Mouse (Mus musculus): ENCODE measurements around the gene Fancd2os.

Gene Fancd2os

DNA sequence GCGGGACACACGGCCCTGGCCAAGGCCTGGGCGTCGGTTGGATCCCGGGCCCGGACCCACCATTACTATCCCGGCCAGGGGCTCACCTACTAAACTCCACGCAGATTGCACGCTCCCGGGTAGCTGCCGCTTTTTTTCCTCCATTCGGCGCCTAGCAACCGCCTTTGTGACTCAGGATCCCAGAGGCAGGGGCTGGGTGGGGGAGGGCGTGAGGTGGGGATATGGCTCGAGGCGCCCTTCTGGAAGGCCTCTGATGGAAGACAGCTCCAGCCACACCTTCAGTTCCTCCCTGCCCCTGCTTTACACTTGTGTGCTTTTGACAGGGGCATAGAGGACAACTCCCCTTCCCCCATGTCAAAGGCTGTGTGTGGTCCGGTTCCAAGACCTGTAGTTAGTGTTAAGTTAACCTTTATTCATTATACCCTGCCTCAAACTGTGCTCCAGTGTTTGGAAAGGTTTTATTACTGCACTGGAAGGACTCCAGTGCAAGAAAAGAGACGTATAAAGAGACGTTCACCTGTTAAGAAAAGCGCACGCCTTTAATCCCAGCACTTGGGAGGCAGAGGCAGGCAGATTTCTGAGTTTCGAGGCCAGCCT is at the start of gene Fancd2os:
Gene Fancd2os, minus strand, starts transcription at position 173 of the 597 bp plus-strand sequence.
- DNase-seq, result peak in 1 of 2 experiments; percentile 54

DNA sequence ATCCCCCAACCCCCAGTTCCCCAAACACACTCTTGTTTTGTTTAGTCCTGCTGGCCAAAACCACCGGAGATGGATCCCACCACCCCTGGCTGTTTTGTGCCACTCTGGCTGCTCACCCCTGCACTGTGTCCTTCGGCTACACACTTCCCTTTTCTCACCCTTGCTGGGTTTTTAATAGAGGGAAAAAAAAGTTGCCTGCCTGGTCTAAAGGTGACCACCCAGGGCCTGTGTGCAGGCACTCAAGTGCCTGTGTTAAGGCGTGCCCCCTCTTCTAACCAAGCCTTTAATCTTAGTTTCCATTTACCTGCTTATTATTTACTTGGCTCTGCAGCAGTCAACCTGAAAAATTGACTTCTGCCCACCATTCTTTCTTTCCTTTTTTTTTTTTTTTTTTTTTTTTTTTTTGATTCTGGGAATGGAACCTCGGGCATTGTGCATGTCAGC is 49.7 kb upstream of the Fancd2os start:
- DNase-seq, result no peak

DNA sequence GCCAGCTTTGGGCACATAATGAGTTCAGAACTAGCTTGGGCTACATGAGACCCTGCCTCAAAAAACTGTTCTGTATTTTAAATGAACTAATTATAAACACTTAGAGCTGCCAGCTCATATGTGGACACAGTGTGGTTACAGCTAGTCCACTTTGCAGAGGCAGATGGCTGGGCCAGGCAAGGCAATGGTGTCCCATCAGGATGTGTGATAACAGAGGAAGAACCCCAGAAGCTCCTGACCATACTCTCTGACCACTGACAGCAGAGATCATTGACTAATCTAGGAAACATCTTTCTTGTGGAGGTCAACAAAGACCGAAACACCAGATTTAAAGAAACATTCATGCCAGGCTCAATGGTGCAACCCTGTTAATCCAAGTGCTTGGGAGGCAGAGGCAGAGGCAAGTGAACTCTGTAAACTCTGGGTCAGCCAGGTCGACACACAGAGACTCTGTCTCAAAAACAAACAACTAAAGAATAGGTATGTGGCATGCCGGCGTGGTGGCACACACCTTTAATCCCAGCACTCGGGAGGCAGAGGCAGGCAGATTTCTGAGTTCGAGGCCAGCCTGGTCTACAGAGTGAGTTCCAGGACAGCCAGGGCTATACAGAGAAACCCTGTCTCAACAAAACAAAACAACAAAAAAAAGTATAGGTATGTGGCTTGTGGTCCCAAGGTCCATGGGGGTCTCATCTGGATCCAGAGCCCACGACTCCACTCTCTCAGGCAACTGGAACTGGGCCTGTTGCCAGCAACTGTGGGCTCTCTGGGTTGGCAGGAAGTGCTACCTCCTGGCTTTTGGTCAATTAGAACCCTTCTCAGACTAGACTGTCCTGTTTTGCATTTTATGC is 49.1 kb upstream of the Fancd2os start:
- peak in 1 of 2 experiments; percentile 40 for DNase-seq

DNA sequence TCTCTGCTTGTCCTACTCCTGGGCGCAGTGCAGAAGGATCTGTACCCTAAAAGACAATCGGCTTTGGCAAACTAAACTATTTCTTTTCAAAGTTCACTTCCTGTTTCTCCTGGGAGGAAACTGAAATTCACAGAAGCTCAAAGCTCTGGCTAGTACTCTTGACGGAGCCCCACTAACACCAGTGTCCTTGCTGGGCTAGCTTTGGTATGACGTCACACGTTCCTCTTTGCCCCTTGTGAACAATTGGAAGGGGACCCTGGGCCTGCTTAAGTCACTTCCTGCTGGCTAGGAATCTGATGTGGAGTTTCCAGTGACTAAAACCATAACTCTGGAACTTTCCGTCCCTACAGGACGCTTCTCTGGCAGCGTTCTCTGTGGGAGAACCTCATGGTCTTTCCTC is 44.3 kb upstream of the Fancd2os start:
- peak; percentile 66 to 87 for DNase-seq

DNA sequence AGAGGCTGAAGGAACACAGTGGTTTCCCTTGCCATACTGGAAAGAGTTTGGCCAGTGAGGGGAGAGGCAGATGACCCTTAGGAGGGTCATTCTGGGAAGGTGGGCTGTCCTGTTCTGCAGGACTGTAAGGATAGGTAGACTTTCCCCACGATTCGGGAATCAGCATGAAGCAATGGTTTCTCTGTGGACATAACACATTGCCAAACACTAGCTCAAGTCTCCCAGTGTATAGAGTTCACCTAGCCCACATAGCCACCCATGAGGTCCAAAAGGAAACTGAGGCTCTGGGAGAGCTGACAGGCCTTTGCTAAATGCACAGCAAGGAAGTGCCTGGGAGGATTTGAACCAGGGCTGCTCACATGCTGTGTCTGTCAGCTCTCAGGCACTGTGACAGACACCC is 43.5 kb upstream of the Fancd2os start:
- no peak for DNase-seq

DNA sequence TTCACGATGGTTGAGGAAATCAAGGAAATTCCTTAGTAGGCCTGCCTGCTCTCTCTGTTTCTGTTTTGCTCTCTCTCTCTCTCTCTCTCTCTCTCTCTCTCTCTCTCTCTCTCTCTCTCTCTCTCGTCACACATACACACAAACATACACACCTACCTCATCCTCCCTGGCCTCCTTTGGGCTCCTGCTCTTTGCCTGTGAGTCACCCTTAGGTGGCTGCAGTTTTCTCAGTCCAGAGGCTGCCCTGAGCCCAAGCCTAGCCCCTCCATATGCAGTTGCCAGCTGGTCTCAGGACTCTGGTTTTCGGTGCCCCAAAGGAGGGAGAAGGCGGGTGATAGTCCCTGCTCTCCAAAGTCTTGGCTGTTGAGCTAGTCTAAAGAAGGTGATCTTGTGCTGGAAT is 42.5 kb upstream of the Fancd2os start:
- DNase-seq, result no peak

DNA sequence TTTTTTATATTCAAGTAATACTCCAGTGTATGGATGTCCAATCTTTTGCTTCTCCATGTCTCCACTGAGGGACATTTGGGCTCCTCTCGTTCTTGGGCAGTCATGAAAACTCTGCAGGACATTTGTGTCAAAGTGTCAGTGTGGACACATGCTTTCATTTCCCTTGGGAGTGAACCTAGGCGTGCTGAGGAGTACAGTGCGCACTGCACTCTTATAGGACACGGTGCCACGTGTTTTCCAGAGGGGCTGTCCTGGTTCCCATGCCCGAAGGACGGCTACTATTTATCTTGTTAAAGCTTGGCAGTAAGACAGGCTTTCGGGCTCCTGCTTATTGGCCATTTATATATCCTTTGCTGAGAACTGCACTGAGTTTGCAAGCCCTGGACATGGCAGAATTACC is 42.1 kb upstream of the Fancd2os start:
- no peak for DNase-seq

DNA sequence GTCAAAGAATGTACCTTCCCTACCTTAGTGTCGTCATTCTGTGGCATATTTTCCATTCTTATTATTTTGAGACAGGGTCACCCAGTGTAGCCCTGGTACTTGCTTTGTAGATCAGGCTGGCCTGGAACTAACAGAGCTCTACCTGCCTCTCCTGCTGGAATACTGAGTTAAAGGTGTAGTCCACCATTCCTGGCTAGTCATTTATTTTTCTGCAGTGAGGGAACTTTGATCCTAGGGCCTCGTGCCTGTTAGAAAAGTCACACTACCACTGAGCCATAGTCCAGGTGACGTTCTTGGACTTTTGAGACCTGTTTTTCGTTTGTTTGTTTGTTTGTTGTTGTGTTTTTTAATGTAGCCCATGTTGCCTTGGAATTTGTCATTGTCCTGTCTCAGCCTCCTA is 38.7 kb upstream of the Fancd2os start:
- peak; percentile 46 to 59 for DNase-seq

DNA sequence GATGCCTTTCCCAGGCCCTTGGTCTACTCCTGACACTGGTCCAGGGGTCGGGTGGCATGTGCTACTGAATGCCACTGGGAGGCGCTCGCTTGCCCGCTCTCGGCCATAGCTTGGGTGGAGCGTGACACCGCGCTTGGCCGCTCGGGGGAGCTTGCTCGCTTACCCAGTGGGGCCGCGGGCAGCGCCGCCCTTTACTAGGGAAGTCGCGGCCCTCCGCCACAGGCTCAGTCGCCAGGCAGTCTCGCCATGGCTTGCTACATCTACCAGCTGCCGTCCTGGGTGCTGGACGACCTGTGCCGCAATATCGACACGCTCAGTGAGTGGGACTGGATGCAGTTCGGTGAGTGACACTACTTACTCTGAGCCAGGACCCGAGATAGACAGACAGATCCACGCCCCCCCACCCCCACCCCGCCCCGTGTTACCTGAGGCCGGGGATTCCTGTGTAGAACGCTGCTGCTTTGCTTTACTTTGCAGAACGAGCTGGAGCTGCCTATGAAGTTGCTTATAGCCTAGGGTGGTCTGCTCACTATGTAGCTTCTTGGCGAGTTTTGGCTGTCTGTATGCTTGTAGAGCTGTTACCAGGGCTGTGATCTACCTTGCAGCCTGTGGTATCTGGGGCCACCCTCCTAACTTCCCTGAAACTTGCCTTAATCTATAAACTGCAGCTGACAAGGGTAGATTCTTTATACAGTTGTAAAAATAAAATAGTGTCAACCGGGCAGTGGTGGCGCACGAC is 38.0 kb upstream of the Fancd2os start, which contains the start of gene Irak2:
Gene Irak2, plus strand, starts transcription at position 166 of the 739 bp plus-strand sequence.
- DNase-seq, result peak; percentile 97

DNA sequence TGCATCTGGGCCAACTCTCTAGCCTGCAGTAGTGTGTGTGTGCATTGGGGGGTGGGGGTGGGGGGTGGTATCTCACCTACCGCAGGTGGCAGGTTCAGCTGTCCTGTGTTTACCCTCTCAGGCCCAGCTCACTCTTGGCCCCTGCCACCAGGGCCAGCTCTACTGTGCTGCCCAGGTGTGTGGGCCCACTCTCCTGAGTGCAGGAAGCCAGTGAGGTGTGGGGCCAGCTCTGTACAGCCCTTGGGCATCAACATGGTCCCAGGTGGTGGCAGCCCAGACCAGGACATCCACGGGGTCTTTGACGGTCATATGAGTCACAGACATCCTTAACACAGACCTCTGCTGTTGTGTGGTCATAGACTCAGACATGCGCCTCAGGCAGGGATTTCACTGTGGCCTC is 32.3 kb upstream of the Fancd2os start:
- DNase-seq, result no peak

DNA sequence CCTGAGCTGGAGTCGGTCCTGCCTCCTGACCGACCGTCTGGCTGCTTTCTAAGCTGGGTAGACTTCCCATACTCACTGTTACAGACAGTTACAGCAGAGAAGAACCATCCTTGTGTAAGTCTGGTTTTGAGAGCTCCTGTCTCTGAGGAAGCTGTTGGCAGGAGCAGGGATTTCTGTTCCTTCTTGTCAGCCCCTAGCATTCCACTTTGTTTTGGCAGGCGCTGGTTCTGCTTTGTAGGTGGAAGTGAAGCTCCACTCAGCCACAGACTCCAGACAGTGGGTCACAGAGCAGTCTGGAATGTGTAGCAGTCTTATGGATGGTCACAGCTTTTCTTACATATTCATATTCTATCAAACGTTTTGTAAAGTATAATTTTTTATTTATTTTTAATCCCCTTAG is 29.8 kb upstream of the Fancd2os start:
- DNase-seq, result no peak

DNA sequence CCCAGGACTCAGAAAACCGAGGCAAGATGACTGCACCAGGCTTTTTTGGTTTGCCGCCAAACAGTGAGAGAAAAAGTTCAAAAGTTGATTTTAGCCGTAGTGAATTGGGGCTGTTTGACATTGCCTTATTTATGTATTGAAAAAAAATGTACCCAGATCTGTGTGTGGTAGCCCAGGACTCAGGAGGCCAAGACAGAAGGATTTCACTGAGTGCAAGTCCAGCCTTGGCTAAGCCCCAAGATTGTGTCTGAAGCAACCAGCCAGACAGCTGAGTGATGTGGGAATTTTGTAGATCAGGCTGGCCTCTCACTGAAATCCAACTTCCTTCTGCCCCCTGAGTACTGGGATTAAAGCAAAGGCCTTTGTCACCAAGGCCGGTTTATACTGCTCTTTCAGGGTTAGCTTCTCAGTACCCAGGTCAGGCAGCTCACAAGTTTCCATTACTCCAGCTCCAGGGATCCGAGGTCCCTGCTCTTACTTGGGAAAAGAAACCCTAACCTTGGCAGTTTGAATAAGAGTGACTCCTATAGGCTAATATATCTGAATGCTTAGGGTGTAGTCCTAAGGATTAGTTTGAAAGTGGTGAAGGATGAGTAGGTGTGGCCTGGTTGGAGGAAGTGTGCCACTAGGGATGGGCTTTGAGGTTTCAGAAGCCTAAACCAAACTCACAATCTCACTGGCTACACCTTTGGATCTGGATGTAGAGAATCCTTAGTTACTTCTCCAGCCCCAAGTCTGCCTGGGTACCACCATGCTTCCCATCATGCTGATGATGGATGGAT is 24.7 kb upstream of the Fancd2os start:
- DNase-seq, result peak in 1 of 2 experiments; percentile 34

DNA sequence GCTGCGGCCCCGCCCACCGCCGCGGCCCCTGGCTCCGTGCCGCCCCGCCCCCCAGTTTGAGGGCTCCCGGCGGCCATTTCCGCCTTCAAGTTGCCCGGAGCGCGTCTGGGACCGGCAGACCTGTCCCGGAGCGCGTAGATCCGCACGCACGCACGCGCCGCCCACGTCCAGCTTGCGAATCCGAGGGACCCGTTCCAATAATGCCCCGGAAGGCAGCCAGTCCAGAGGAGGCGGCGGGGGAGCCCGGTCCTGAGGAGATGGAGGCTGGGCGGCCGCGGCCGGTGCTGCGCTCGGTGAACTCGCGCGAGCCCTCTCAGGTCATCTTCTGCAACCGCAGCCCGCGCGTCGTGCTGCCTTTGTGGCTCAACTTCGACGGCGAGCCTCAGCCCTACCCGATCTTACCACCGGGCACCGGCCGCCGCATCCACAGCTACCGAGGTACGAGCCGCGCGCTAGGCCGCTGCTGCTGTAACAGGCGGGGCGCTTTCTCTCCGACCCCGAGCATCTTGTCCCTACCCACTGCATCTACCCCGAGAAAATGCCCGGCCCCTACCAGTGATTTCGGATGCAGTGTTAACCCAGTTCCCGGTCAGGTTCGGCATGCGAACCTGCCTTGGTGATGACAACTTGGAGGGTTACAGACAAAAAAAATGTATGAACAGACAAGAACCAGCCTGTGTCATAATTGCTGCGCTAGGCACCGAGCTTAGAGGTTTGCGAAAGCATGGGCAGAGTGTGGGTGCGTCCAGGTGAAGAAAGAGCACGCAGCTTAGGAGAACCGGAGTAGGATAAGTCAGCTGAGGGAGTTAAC is 23.6 kb upstream of the Fancd2os start, which contains the start of gene Vhl:
Gene Vhl, plus strand, starts transcription at position 19 of the 811 bp plus-strand sequence.
- DNase-seq, result peak; percentile 91 to 96

DNA sequence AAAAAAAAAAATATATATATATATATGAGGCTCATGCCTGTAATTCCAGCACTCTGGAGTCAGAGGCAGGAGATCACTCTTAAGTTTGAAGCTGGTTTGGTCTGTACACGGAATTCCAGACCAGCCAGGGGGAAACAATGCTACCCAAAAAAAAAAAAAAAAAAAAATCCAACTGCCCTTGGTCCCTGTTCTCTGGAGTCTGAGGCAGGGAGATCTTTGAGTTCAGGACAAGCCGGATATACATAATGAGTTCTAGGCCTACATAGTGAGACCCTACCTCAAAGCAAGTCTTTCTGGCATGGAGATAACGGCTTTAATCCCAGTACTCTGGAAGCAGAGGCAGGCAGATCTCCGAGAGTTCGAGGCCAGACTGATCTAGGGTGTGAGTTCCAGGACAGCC is 22.9 kb upstream of the Fancd2os start:
- DNase-seq, result no peak

DNA sequence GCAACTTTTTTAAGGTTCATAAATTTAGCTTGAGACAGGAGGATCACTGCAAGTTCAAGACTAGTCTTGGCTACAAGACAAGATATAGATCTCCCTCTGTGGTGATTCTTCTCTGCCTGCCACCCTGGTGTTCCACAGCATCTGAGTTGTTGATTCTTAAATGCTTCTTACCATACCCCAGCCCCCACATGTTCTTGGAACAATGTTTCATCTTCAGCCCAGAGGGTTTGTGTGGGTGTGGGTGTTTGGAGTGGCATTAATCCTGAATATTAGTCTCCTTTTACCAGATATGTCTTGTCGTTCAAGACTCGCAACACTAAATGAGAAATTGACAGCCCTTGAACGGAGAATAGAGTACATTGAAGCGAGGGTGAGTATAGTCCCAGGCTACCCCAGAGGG is 15.0 kb upstream of the Fancd2os start:
- no peak for DNase-seq

DNA sequence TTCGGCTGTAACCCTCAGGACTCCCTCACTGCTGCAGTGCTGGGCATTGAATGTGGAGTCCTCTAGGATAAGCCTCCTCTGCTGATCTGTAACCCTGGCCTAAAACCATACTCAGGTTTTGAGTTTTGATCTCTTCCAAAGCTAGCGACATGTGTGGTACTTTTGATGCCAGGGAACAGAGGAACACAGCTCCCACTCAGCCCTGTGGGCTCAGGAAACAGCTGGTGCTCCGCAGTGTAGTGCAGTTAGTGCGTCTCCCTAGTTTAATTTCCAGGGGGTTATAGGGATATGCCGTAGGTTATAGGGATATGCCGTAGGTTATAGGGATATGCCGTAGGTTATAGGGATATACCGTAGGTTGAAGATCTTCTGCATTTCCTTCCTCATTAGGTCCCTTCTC is 14.5 kb upstream of the Fancd2os start:
- DNase-seq, result no peak

DNA sequence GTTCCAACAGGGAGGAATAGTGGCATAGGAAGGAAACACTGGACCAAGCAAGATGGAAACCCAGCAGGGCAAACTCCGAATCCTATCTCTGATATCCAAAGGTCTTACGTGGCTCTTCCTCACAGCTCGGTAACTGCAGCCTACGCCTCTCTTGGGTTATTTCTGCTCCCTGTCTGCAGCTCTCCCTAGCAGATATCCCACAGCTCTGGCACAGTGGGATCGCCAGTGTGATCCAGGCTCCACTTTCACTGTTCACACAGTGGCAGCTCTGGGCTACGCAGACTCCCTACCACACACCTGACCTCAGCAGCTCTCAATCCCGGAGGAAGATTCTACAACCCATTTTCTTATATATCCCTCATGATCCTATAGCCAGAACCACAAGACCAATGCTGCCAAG is 13.6 kb upstream of the Fancd2os start:
- DNase-seq, result no peak

DNA sequence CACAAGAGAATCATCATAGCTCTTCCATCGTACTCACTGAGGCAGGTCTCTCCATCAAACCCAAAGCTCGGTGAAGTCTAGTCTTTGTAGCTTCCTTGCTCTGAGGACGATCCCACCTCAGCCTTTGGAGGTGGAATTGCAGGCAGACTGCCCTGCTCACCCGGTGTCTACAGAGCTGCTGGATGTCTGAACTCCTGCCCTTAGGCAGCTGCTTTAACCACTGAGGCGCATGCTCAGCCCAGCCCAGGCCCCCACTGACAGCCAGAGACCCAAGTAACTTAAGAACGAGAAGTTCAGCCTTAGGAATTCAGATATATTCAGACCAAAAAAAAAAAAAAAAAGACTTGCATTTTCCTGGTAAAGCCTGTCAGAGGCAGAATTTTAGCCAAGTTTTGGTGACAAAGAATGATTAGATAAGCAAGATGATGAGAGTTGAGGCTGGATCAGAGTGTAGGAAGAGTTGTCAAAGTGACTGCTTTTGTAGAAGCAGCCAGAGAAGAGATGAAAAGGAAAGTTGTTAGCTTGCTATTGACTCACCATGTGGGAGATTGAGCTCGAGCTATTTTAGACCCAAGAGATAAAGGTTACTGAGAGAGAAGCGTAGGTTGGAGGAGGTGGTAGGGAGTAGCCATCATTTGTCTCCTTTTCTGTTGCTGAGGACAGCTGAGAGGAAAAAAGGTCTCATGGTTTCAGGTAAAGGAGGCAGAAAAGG is 11.9 kb upstream of the Fancd2os start:
- peak in 1 of 2 experiments; percentile 59 for DNase-seq

DNA sequence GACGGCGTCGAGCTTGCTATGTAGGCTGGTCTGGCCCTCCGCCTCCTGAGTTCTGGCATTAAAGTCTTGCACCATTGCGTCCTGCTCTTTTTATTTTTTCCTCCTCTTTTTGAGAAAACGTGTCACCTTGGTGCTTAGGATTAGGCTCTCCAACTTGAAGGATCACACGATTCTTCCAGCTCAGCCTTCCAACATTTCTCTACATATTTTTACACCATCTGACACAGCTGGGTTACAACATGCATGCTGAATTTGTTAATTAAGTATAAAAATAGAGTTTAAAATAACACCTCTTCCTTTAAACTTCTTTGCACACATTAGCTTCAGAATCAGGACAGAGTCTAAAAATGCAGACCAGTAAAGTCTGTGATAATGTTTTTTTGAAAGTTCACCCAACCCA is 8.8 kb upstream of the Fancd2os start:
- DNase-seq, result no peak

DNA sequence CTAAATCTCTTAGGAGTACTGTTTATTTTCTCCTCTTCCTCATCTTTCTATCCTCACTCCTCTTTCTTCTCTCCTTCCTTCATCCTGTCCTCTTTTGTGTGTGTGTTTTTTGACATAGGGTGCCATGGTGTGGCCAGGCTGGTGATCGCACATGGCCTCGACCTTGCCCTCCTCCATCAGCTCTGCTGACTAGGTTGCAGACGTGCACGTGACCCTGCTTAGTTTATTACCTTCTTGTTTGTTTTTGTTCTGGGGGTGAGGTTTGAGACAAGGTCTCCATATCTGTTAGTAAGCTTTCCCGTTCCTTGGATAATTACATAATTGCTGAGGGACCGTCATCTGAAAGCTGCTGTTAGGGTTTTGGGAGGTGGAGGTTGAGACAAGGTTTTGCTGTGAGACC is 8.4 kb upstream of the Fancd2os start:
- DNase-seq, result peak; percentile 35 to 50

DNA sequence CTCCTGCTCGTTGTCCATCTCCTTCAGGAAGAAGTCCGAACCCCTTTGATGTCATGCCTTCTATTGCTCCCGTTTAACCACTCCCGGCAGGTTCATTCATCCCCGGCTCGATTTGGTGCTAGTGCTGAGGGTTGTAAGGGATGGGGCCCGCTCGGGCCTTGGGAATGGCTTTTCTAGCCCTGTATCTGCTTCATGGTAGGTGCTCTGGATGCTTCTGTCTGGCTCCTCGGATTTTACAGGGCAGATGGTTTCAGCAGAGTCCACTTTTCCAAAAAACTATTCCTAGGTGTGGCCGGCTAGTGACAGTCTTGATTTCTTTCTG is 4.7 kb upstream of the Fancd2os start:
- no peak for DNase-seq
